Mouse (Mus musculus) liver, embryonic 13.5 days (tissue): ENCODE measurements at regions not wholly inside any gene's neighbourhood (a gene's known extent, or its start where the extent isn't known, plus 50 kb on each side); places are given as distances from the start of the nearest gene placed in this dataset.

Source experiments
- ATAC-seq: fragments of 200-750 bp; cut with Nextera tagmentation; 2 replicates; pipeline ENCODE4 v1.8.0; 2017; ENCODE audit warnings: low read depth, mild to moderate bottlenecking, moderate number of reproducible peaks, moderate library complexity
- DNase-seq: peaks from one replicate; pipeline ENCODE4 v3.0.0; 2022
- H3K27ac ChIP-seq: fragments of 300-500 bp; sonication (generic); 2 replicates; pipeline ENCODE4 v1.5.1; 2015; ENCODE audit warnings: moderate library complexity, mild to moderate bottlenecking, inconsistent platforms
- H3K27me3 ChIP-seq: fragments of 300-500 bp; sonication (generic); 2 replicates; pipeline ENCODE4 v1.6.1; 2015; ENCODE audit warnings: mild to moderate bottlenecking, inconsistent platforms
- H3K36me3 ChIP-seq: fragments of 300-500 bp; sonication (generic); 2 replicates; pipeline ENCODE4 v1.6.1; 2015; ENCODE audit warnings: mild to moderate bottlenecking, inconsistent platforms
- H3K4me1 ChIP-seq: fragments of 300-500 bp; sonication (generic); replicated peaks from 2 replicates; pipeline ENCODE4 v1.6.1; 2015; ENCODE audit warnings: inconsistent platforms
- H3K4me2 ChIP-seq: fragments of 300-500 bp; sonication (generic); 2 replicates; pipeline ENCODE4 v1.6.1; 2015; ENCODE audit warnings: inconsistent platforms, mild to moderate bottlenecking, moderate library complexity
- H3K4me3 ChIP-seq: fragments of 300-500 bp; sonication (generic); replicated peaks from 2 replicates; pipeline ENCODE4 v1.5.1; 2015; ENCODE audit warnings: mild to moderate bottlenecking, inconsistent platforms
- H3K9ac ChIP-seq: fragments of 300-500 bp; sonication (generic); 2 replicates; pipeline ENCODE4 v1.6.1; 2015; ENCODE audit warnings: mild to moderate bottlenecking, inconsistent platforms
- H3K9me3 ChIP-seq: fragments of 300-500 bp; sonication (generic); replicated peaks from 2 replicates; pipeline ENCODE4 v1.6.1; 2016; ENCODE audit warnings: inconsistent platforms
- WGBS: fragments of 180-500 bp; shearing (Covaris S2); methylation state at CpG from one replicate; pipeline ENCODE4 v1.1.7; 2015; ENCODE audit not compliant: insufficient replicate concordance; 5-methylcytosine and 5-hydroxymethylcytosine counted together

- WGBS: 69% methylated on average over 9 of the region's 9 CpGs
Measured at GRCm38 (mm10) chr11:63657057-63657456, 265.0 kb downstream of the Hs3st3b1 start.

GRCm38 (mm10) chr11:63665268-63665934 is 256.7 kb downstream of the Hs3st3b1 start:
- ATAC-seq: no peak
- WGBS: 46% methylated on average over 12 of the region's 12 CpGs
- Histone ChIP-seq H3K27ac (no peak overlapping the region), H3K27me3 (no peaks in the 10 kb centered on the region), H3K4me1 (no peaks in the 10 kb centered on the region), H3K9ac (no peak overlapping the region), H3K4me2 (no peak overlapping the region), H3K9me3 (no peaks in the 10 kb centered on the region), H3K36me3 (no peaks in the 10 kb centered on the region), H3K4me3 (no peak overlapping the region)
- no peak for DNase-seq

More at GRCm38 (mm10) chr11:63657057-63657456, 265.0 kb downstream of the Hs3st3b1 start:
- H3K36me3 ChIP-seq: no peaks in the 10 kb centered on the region
- no peak overlapping the region for H3K4me3 ChIP-seq
- DNase-seq (no peak), ATAC-seq (no peak)
- no peaks in the 10 kb centered on the region for H3K4me1 ChIP-seq
- no peak overlapping the region for H3K9ac ChIP-seq
- no peak overlapping the region for H3K4me2 ChIP-seq
- H3K9me3 ChIP-seq: no peaks in the 10 kb centered on the region
- no peak overlapping the region for H3K27ac ChIP-seq
- H3K27me3 ChIP-seq: no peaks in the 10 kb centered on the region

DNA sequence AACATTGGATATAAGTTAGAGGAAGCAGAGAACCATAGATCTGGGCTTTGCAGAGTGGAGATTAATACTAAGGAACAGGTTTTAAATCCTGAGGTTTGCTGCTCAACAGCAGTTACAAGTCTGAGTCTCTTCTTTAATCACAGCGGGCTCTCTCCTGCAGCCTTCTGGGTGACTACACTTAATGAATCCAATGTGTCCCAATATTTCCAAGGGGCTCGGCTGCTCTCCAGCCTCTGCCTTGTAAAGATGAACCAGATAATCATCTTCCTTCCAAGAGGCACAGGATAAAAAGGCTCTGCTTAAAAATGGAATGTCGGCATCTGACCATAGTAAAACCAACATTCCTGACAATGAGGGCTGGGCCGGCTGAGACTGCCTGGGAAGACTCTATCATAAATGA is 251.6 kb downstream of the Hs3st3b1 start:
- Histone ChIP-seq H3K9me3 (no peaks in the 10 kb centered on the region), H3K9ac (no peak overlapping the region), H3K4me2 (no peak overlapping the region), H3K4me1 (no peaks in the 10 kb centered on the region), H3K36me3 (no peaks in the 10 kb centered on the region), H3K27me3 (no peaks in the 10 kb centered on the region), H3K27ac (no peak overlapping the region), H3K4me3 (no peak overlapping the region)
- DNase-seq (no peak), ATAC-seq (no peak)
- 67% methylated on average over 4 of the region's 4 CpGs for WGBS

DNA sequence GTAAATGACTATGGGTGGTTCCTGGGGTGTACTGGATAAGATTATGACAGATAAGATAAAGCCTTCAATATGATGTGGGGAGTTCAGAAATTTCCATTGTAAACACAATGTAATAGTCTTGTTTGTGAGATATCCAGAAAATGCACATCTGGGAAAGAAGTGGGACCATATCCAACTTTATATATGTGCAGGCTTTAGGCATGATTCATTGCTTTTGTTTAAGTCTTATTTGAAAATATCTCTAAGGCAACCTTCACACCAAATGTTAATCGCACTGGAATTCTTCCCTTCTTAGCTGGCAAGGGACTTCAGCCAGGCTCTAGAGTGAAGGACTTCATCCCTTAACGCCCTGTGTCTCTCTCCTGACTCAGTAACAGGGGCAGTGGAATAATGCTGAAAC is 250.3 kb downstream of the Hs3st3b1 start:
- Histone ChIP-seq H3K4me2 (no peak overlapping the region), H3K27ac (no peak overlapping the region), H3K4me3 (no peak overlapping the region), H3K9ac (no peak overlapping the region), H3K9me3 (no peaks in the 10 kb centered on the region), H3K36me3 (no peaks in the 10 kb centered on the region), H3K27me3 (no peaks in the 10 kb centered on the region), H3K4me1 (no peaks in the 10 kb centered on the region)
- ATAC-seq: no peak
- WGBS: 59% methylated on average over 2 of the region's 2 CpGs
- DNase-seq: no peak

DNA sequence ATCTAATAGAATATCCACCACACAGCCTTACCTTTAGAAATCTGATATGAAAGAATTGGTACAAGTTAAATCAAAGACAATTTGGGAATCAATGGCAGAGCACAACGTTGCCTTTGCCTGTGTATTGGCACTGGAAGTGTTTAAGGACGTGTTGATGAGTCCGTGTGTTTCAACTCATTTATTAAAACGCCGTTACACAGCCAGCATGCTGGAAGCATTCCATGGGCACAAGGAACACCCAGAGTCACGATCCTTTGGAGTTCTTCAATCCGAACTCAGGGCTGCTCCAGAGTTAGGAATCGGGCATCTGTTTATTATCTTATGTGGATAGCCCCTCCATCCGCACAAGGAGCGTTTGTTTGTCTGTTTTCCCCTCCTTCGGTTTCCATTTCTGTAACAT is 244.2 kb downstream of the Hs3st3b1 start:
- ATAC-seq: no peak
- no peak for DNase-seq
- Histone ChIP-seq H3K27ac (no peak overlapping the region), H3K4me2 (no peak overlapping the region), H3K4me3 (no peak overlapping the region), H3K36me3 (no peaks in the 10 kb centered on the region), H3K27me3 (no peaks in the 10 kb centered on the region), H3K9ac (no peak overlapping the region), H3K9me3 (no peaks in the 10 kb centered on the region), H3K4me1 (no peaks in the 10 kb centered on the region)
- 73% methylated on average over 11 of the region's 11 CpGs for WGBS

- WGBS: 84% methylated on average over 17 of the region's 17 CpGs
- ATAC-seq: no peak
- Histone ChIP-seq H3K4me3 (no peak overlapping the region), H3K4me2 (no peak overlapping the region), H3K27me3 (no peaks in the 10 kb centered on the region), H3K4me1 (no peaks in the 10 kb centered on the region), H3K36me3 (no peaks in the 10 kb centered on the region), H3K27ac (no peak overlapping the region), H3K9me3 (no peaks in the 10 kb centered on the region), H3K9ac (no peak overlapping the region)
- no peak for DNase-seq
Measured at GRCm38 (mm10) chr11:63678382-63678905, 243.6 kb downstream of the Hs3st3b1 start.

- DNase-seq: no peak
- H3K4me1 ChIP-seq: no peaks in the 10 kb centered on the region
- 56% methylated on average over 4 of the region's 4 CpGs for WGBS
Measured at GRCm38 (mm10) chr11:63679491-63679890, 242.6 kb downstream of the Hs3st3b1 start.

GRCm38 (mm10) chr11:63684228-63684980 is 237.7 kb downstream of the Hs3st3b1 start:
- Histone ChIP-seq H3K27ac (no peak overlapping the region), H3K27me3 (no peaks in the 10 kb centered on the region), H3K36me3 (no peaks in the 10 kb centered on the region), H3K9me3 (no peaks in the 10 kb centered on the region), H3K9ac (no peak overlapping the region), H3K4me2 (no peak overlapping the region), H3K4me3 (no peak overlapping the region), H3K4me1 (no peaks in the 10 kb centered on the region)
- 42% methylated on average over 11 of the region's 11 CpGs for WGBS
- ATAC-seq (no peak), DNase-seq (no peak)

More at GRCm38 (mm10) chr11:63679491-63679890, 242.6 kb downstream of the Hs3st3b1 start:
- no peak overlapping the region for H3K27ac ChIP-seq
- ATAC-seq: no peak
- no peak overlapping the region for H3K9ac ChIP-seq
- no peaks in the 10 kb centered on the region for H3K27me3 ChIP-seq
- no peak overlapping the region for H3K4me3 ChIP-seq
- no peaks in the 10 kb centered on the region for H3K9me3 ChIP-seq
- H3K36me3 ChIP-seq: no peaks in the 10 kb centered on the region
- H3K4me2 ChIP-seq: no peak overlapping the region

DNA sequence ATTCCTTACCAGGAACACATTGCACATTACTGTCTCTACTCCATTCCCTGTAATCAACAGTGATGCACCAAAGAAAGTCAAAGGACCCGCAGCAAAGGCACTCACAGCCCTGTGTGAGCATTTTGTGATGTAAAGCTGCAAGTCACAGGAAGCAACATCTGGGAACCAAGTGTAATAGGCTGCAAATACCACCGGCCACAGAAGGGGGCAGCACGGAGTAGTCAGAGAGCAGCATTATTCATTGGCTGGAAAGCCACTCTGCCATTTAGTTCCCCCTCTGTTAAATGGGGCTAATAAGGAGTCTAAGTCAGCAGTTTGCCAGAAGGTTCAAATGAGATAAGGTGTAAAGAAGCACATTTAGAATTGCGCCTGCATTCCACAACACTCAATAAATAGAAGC is 231.0 kb downstream of the Hs3st3b1 start:
- H3K9ac ChIP-seq: no peak overlapping the region
- no peak overlapping the region for H3K4me3 ChIP-seq
- H3K4me1 ChIP-seq: no peaks in the 10 kb centered on the region
- H3K9me3 ChIP-seq: no peaks in the 10 kb centered on the region
- H3K36me3 ChIP-seq: no peaks in the 10 kb centered on the region
- ATAC-seq: no peak
- DNase-seq: no peak
- H3K4me2 ChIP-seq: no peak overlapping the region
- H3K27ac ChIP-seq: no peak overlapping the region
- H3K27me3 ChIP-seq: no peaks in the 10 kb centered on the region
- 35% methylated on average over 4 of the region's 4 CpGs for WGBS

DNA sequence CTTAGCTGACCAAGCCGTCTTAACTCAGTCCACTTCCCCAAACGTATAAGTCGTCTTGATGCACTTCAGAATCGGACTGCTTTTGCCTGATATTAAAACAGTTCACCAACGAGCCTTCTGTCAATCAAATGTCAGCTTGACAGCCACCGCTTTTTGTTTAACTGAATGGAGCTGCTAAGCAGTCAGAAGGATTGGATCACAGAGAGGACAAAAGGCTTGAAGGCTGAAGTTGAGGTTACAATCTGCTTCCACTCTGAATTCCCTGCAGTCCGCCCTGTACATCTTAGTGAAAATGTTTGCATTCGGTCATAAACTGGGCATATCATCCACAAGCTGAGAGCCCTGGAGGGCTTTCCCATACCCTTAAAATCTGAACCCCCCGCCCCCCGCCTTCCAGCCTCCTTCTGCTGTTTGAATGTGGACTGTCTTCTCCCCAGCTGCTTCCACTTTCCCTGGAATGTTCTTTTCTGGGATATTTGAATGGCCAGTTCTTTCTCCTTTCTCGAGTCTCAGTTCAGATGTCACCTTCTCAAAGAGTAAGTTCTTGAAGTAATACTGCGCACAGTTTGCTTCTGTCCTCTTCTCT is 217.0 kb downstream of the Hs3st3b1 start:
- H3K4me2 ChIP-seq: no peak overlapping the region
- no peak overlapping the region for H3K27ac ChIP-seq
- DNase-seq: no peak
- H3K4me3 ChIP-seq: no peak overlapping the region
- no peaks in the 10 kb centered on the region for H3K9me3 ChIP-seq
- H3K4me1 ChIP-seq: no peaks in the 10 kb centered on the region
- ATAC-seq: no peak
- H3K27me3 ChIP-seq: no peaks in the 10 kb centered on the region
- H3K9ac ChIP-seq: no peak overlapping the region
- no peaks in the 10 kb centered on the region for H3K36me3 ChIP-seq
- WGBS: 57% methylated on average over 12 of the region's 12 CpGs

DNA sequence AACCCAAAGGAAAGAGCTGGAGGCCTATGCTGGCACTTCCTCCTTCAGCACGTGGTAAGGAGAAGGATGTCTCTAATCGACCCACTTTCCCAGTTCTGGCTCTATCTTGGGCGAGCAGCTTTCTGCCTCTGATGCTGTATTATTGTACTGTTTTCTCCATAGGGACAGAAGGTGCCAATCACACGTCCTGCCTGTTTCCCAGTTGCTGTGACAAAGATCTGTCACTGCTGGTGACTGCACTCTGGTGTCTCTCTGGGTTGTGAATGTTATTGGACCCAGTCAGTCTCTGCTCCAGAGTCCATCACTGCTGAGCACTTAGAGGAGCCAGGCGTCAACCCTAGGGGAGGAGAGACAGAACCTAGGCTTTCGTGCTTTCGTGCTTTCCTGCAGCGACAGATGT is 216.0 kb downstream of the Hs3st3b1 start:
- H3K4me3 ChIP-seq: no peak overlapping the region
- whole genome bisulfite sequencing: 44% methylated on average over 8 of the region's 8 CpGs
- H3K9me3 ChIP-seq: no peaks in the 10 kb centered on the region
- DNase-seq (no peak), ATAC-seq (no peak)
- H3K4me1 ChIP-seq: no peaks in the 10 kb centered on the region
- H3K9ac ChIP-seq: no peak overlapping the region
- H3K36me3 ChIP-seq: no peaks in the 10 kb centered on the region
- H3K27me3 ChIP-seq: no peaks in the 10 kb centered on the region
- no peak overlapping the region for H3K4me2 ChIP-seq
- no peak overlapping the region for H3K27ac ChIP-seq
